Mouse (Mus musculus) CH12.LX (cell line): ENCODE data around the gene Slc12a7.

Source experiments
- BHLHE40 ChIP-seq: IDR thresholded peaks from 2 replicates; pipeline ENCODE4 v1.6.1; 2011; ENCODE audit warnings: mild to moderate bottlenecking, low read depth, low read length, improper control_type of control experiment
- CTCF ChIP-seq, 2 experiments: IDR thresholded peaks in 1 of 2; conservative IDR thresholded peaks in 1 of 2; 2 replicates each; pipeline ENCODE4 v1.5.1; 2011 to 2012; ENCODE audit warnings: low read depth in 2 of 2, low read length in 2 of 2, improper control_type of control experiment in 1 of 2, inconsistent platforms in 1 of 2, mild to moderate bottlenecking in 1 of 2, moderate library complexity in 1 of 2
- EP300 ChIP-seq: IDR thresholded peaks from 2 replicates; pipeline ENCODE4 v1.6.1; 2011; ENCODE audit warnings: low read length, improper control_type of control experiment
- JUND ChIP-seq: conservative IDR thresholded peaks from 2 replicates; pipeline ENCODE4 v1.6.1; 2011; ENCODE audit warnings: low read depth, low read length, improper control_type of control experiment
- MAX ChIP-seq: IDR thresholded peaks from 2 replicates; pipeline ENCODE4 v1.6.1; 2011; ENCODE audit warnings: low read length, improper control_type of control experiment
- POLR2A ChIP-seq: IDR thresholded peaks from 2 replicates; pipeline ENCODE4 v1.6.1; 2011; ENCODE audit warnings: low read depth, mild to moderate bottlenecking, improper control_type of control experiment, low read length
- RAD21 ChIP-seq: IDR thresholded peaks from 2 replicates; pipeline ENCODE4 v1.6.1; 2011; ENCODE audit warnings: low read depth, mild to moderate bottlenecking, low read length, improper control_type of control experiment, moderate library complexity
- USF1 ChIP-seq: IDR thresholded peaks from 2 replicates; pipeline ENCODE4 v1.6.1; 2014; ENCODE audit warnings: low read depth, mild to moderate bottlenecking, inconsistent platforms, low read length, improper control_type of control experiment
- USF2 ChIP-seq: conservative IDR thresholded peaks from 2 replicates; pipeline ENCODE4 v1.6.1; 2011; ENCODE audit warnings: low read depth, low read length, improper control_type of control experiment
- ZNF384 ChIP-seq: IDR thresholded peaks from 2 replicates; pipeline ENCODE4 v1.6.1; 2012; ENCODE audit warnings: low read depth, low read length, improper control_type of control experiment, inconsistent platforms

- TF ChIP-seq CTCF (conservative IDR thresholded peaks at IDR 0.05 in 1 of 2, IDR thresholded peaks at IDR 0.05 in 1 of 2; ENCODE audit: low read depth in 2 of 2, low read length in 2 of 2): no peak
- TF ChIP-seq BHLHE40: no peak
- TF ChIP-seq POLR2A: no peak
- TF ChIP-seq EP300: no peak
- TF ChIP-seq ZNF384: no peak
- TF ChIP-seq USF2: no peak
- TF ChIP-seq USF1: no peak
- TF ChIP-seq MAX: no peak
- no peak for TF ChIP-seq RAD21
- TF ChIP-seq JUND: no peak
Observed at GRCm38 (mm10) chr13:73684412-73684811, 48.5 kb upstream of the Slc12a7 start.
